ENCODE assay signal across 8 mouse cellular contexts in the genomic region with DNA sequence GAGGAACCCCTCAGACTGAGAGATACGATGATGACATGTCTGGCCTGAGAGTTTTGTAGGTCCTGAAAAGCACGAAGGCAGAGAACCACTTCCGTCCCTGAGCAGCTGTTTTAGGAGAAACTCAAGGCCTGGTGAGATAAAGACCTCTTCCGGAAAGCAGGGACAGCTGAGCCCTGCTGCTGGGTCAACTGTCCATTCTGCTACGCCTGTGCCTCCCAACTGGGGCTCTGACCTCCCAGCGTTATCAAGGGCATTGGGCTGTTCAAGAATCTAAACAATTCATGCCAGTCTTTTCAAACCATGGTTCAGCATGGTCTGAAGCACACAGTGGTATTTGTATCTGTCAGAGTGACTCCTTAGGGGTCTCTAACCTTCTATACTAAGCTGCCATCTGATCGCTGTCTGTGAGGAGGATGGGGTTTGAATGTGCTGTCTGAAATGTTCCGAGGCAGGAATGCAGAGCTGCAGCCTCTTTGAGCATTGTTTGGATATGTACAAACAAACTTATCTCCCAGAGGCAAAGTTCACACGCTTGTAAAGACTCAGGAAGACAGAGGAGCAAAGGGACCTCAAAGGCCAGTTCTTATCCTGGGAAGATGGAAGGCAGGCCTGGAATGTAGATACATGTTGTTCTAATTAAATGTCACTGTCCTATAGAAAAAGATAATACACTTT.
DNase-seq lines count a peak whose midpoint lies in the region; ATAC-seq and TF ChIP-seq lines count a peak whose summit lies in the region.

No protein-coding gene starts in this region.

- no peaks in the 10 kb centered on the region for H3K27me3 ChIP-seq in kidney, embryonic 16.5 days (ENCODE audit: insufficient read depth, low read length)
- no peaks in the 10 kb centered on the region for H3K27me3 ChIP-seq in kidney, embryonic 14.5 days (ENCODE audit: control insufficient read depth, insufficient read depth, low read length)
- H3K27me3 ChIP-seq in thymus, adult 2 months (ENCODE audit: control insufficient read depth, insufficient read depth, low read length): no peaks in the 10 kb centered on the region

- peaks cover 6% of the 10 kb centered on the region; the same call in 1 of the 2 replicates for H3K4me1 ChIP-seq in kidney, embryonic 16.5 days (ENCODE audit: insufficient read depth, low read length)
- H3K4me1 ChIP-seq in kidney, embryonic 14.5 days (ENCODE audit: control insufficient read depth, insufficient read depth, low read length): peaks cover 5% of the 10 kb centered on the region; the same call in 1 of the 2 replicates
- H3K4me1 ChIP-seq in thymus, adult 2 months (replicated peaks; ENCODE audit: control insufficient read depth, insufficient read depth, low read length): no peaks in the 10 kb centered on the region

- H3K4me3 ChIP-seq in kidney, embryonic 16.5 days (ENCODE audit: low read length): no peak overlapping the region
- H3K4me3 ChIP-seq in kidney, embryonic 14.5 days (ENCODE audit: low read length): no peak overlapping the region
- H3K4me3 ChIP-seq in thymus, adult 2 months (ENCODE audit: control insufficient read depth, insufficient read depth, low read length): no peak overlapping the region

- no peak for TF ChIP-seq POLR2A in thymus, adult 2 months (IDR thresholded peaks at IDR 0.05; ENCODE audit: control insufficient read depth, extremely low read depth, insufficient read depth, low read length, poor library complexity)

- ATAC-seq in kidney, embryonic 16.5 days (ENCODE audit: low FRiP score, low TSS enrichment): peak; percentile 42; the same call in 1 of the 2 replicates
- no peak for ATAC-seq in kidney, embryonic 14.5 days (ENCODE audit: low FRiP score, low TSS enrichment)
- peak; percentile 33; the same call in 1 of the 2 replicates for ATAC-seq in granulocyte monocyte progenitor cell, adult 5-6 weeks (replicated peaks; ENCODE audit: poor library complexity, severe bottlenecking)
- peak; percentile 51 for ATAC-seq in megakaryocyte, adult 5-6 weeks (ENCODE audit: poor library complexity, severe bottlenecking)

- no peak overlapping the region for H3K4me2 ChIP-seq in kidney, embryonic 16.5 days (replicated peaks; ENCODE audit: low read depth, low read length)
- H3K4me2 ChIP-seq in kidney, embryonic 14.5 days (replicated peaks; ENCODE audit: low read depth, low read length): no peak overlapping the region

- 59% methylated on average over 9 of the region's 9 CpGs for WGBS in kidney, embryonic 16.5 days
- WGBS in kidney, embryonic 14.5 days: 67% methylated on average over 9 of the region's 9 CpGs
- WGBS in thymus, adult 2 months: 84% methylated on average over 9 of the region's 9 CpGs

- H3K27ac ChIP-seq in kidney, embryonic 16.5 days (ENCODE audit: low read length): no peak overlapping the region; the same call in 1 of the 2 replicates
- H3K27ac ChIP-seq in kidney, embryonic 14.5 days (ENCODE audit: low read depth, low read length): no peak overlapping the region
- no peak overlapping the region for H3K27ac ChIP-seq in thymus, adult 2 months (ENCODE audit: control insufficient read depth, insufficient read depth, low read length)

- no peaks in the 10 kb centered on the region for H3K36me3 ChIP-seq in kidney, embryonic 16.5 days (ENCODE audit: insufficient read depth, low read length)
- H3K36me3 ChIP-seq in kidney, embryonic 14.5 days (ENCODE audit: control insufficient read depth, insufficient read depth, low read length): no peaks in the 10 kb centered on the region
- no peaks in the 10 kb centered on the region for H3K36me3 ChIP-seq in thymus, adult 2 months (ENCODE audit: control insufficient read depth, insufficient read depth, low read length)

- TF ChIP-seq CTCF in thymus, adult 2 months (IDR thresholded peaks at IDR 0.05; ENCODE audit: borderline replicate concordance, control insufficient read depth, extremely low read depth, insufficient read depth, low read length, poor library complexity): no peak

- H3K9ac ChIP-seq in kidney, embryonic 16.5 days (replicated peaks; ENCODE audit: low read length): no peak overlapping the region
- H3K9ac ChIP-seq in kidney, embryonic 14.5 days (ENCODE audit: low read depth, low read length): no peak overlapping the region

- DNase-seq in kidney, postnatal 36 days: peak; percentile 29 to 36
- no peak for DNase-seq in thymus, adult 2 months
- DNase-seq in frontal cortex, postnatal 25 days (ENCODE audit: low spot score in 2 of 2): no peak
- DNase-seq in right cerebral cortex, postnatal 14 days: no peak

- H3K9me3 ChIP-seq in kidney, embryonic 16.5 days (ENCODE audit: low read length): no peaks in the 10 kb centered on the region
- H3K9me3 ChIP-seq in kidney, embryonic 14.5 days (ENCODE audit: control insufficient read depth, low read length): no peaks in the 10 kb centered on the region

Comparison
In these comparisons a context has a peak if more than half of its experiments do, and no peak if none do; other contexts are left out.
1. DNase-seq: peak in kidney, postnatal 36 days (2 of 2); none in thymus, adult 2 months (single experiment), frontal cortex, postnatal 25 days (0 of 2) and right cerebral cortex, postnatal 14 days (single experiment).